Mouse (Mus musculus): ENCODE results near the gene Ndrg3. TPM values are rescaled to one million over a fixed set of nuclear protein-coding genes. Genes with fewer than 3 reads are reported as not detected.
A peak's percentile ranks its signal among the peaks of the same experiment; 100 is the strongest.

Ndrg3 gene
- polyA plus RNA-seq, 1 experiment from 2014 or later, result 49.7 TPM

GRCm38 (mm10) chr2:157019228-157019627 is 27.4 kb upstream of the Ndrg3 start:
- WGBS, result 92% methylated on average over 4 of the region's 4 CpGs
- H3K4me3 ChIP-seq, result no peak overlapping the region
- H3K27me3 ChIP-seq, result no peaks in the 10 kb centered on the region
- no peak overlapping the region for H3K27ac ChIP-seq
- no peaks in the 10 kb centered on the region for H3K9me3 ChIP-seq
- H3K4me1 ChIP-seq, result no peaks in the 10 kb centered on the region
- ATAC-seq (ENCODE audit: borderline replicate concordance, extremely low read depth, low FRiP score, low TSS enrichment), result no peak
- H3K36me3 ChIP-seq, result peaks cover 96% of the 10 kb centered on the region
- no peak overlapping the region for H3K9ac ChIP-seq
- no peak overlapping the region for H3K4me2 ChIP-seq

DNA sequence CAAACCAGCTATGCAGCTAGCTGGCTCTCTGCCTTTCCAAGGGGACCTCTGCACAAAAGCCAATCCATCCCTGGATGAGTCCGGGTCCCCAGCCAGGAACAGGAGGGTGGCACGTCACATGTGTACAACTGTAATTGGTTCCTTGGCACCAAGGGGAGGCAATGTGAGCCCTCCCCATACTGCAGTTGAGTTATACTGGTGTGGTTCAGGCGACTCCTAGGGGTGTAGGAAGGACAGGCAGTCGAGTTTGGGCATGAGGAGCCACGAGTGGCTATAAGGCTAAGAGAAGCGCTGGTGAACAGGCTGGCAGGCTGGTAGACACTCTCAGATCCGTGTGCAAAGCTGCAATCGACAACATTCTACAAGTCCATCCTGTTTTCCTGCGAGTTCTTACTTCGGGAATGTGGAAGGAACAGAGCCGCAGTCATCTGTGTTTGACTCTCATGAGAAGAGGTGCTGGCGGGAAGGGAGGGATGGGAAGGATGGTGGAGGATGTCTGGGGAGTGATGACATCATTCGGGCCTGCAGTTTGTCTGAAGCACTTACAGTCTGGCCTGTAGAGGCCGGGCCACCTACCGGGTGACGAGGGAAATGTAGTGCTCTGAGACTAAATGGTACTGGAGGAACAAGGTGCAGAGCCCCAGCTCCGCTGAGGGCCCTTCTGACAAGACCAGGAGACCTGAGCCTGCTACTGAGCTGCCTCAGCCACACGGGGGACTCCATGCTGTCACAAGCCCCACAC is 24.8 kb upstream of the Ndrg3 start:
- H3K4me3 ChIP-seq, result no peak overlapping the region
- 0 out of 2 replicates have a peak, but pooled peaks cover 1% of the 10 kb centered on the region for H3K4me1 ChIP-seq
- H3K27me3 ChIP-seq, result no peaks in the 10 kb centered on the region
- no peak overlapping the region for H3K27ac ChIP-seq
- ATAC-seq (ENCODE audit: borderline replicate concordance, extremely low read depth, low FRiP score, low TSS enrichment), result no peak
- peaks cover 81% of the 10 kb centered on the region for H3K36me3 ChIP-seq
- H3K9me3 ChIP-seq, result no peaks in the 10 kb centered on the region
- no peak overlapping the region for H3K9ac ChIP-seq
- WGBS, result 72% methylated on average over 18 of the region's 18 CpGs
- H3K4me2 ChIP-seq, result no peak overlapping the region

- H3K4me3 ChIP-seq, result no peak overlapping the region
- ATAC-seq (ENCODE audit: borderline replicate concordance, extremely low read depth, low FRiP score, low TSS enrichment), result no peak
- H3K4me2 ChIP-seq, result no peak overlapping the region
- H3K27me3 ChIP-seq, result no peaks in the 10 kb centered on the region
- H3K9ac ChIP-seq, result no peak overlapping the region
- H3K4me1 ChIP-seq, result peaks cover 21% of the 10 kb centered on the region
- WGBS, result 68% methylated on average over 6 of the region's 6 CpGs
- H3K9me3 ChIP-seq, result no peaks in the 10 kb centered on the region
- peaks cover 38% of the 10 kb centered on the region for H3K36me3 ChIP-seq
- H3K27ac ChIP-seq, result no peak overlapping the region
These were observed 20.5 kb upstream of the Ndrg3 start for GRCm38 (mm10) chr2:157012341-157012740.

DNA sequence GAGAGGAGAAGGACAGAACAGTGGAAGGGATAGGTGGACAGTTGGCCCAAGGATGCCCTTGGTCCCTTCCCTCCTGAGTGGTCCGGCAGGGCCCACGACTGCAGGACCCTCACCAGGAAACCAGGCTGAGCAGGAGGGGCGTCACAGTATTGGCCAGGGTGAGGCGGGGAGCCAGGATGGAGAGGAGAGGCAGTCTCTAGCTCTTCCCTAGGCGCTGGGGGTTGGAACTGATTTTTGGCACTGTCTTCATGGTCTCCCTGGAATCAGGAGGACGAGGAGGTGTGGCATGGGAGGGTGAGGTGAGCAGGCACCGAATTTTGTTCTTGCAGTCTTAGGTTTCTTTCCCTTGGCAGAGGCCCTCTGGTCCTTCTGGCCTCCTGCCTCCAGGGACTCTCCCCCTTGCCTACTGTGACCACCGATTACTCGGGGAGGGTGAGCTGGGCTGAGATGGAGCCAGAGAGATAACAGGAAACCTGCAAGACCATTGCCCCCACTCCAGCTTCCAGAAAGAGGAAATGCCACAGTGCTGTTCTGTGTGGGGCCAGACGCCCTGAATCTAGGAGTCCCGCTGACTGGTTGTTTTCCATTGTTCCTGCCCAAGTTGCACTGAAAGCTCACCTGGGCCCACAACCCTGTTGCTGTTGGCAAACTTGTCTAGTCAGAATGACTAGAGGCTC is 18.9 kb upstream of the Ndrg3 start:
- Histone ChIP-seq H3K27ac (0 out of 2 replicates have a peak overlapping the region, but pooled peaks have one; percentile 31), H3K27me3 (no peaks in the 10 kb centered on the region), H3K36me3 (peaks cover 23% of the 10 kb centered on the region), H3K4me2 (no peak overlapping the region), H3K9ac (no peak overlapping the region), H3K4me1 (peaks cover 29% of the 10 kb centered on the region), H3K9me3 (no peaks in the 10 kb centered on the region), H3K4me3 (no peak overlapping the region)
- WGBS, result 27% methylated on average over 11 of the region's 11 CpGs
- ATAC-seq (ENCODE audit: borderline replicate concordance, extremely low read depth, low FRiP score, low TSS enrichment), result 0 out of 2 replicates have a peak, but pooled peaks have one; percentile 6

DNA sequence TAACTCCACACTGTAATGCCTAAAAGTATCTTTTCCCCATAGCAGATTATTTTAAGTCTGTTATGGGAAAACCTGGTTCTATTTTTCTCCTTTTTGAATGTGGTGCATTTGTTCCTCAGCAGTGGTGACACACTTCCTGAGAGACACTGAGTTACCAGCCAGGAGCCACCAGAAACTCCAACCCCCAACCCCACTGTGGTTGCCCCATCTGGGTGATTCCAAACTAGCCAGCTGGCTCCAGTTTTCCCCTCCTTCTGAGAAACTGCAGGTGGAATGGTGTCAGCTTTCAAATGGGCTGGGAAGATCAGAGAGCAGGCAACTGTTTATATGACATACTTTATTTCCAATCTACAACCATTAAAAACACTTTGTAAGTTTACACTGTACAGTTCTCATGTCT is 18.3 kb upstream of the Ndrg3 start:
- H3K27me3 ChIP-seq, result no peaks in the 10 kb centered on the region
- no peaks in the 10 kb centered on the region for H3K9me3 ChIP-seq
- H3K4me1 ChIP-seq, result peaks cover 32% of the 10 kb centered on the region
- no peak overlapping the region for H3K9ac ChIP-seq
- no peak overlapping the region for H3K4me3 ChIP-seq
- H3K4me2 ChIP-seq, result no peak overlapping the region
- H3K36me3 ChIP-seq, result peaks cover 20% of the 10 kb centered on the region
- no peak for ATAC-seq (ENCODE audit: borderline replicate concordance, extremely low read depth, low FRiP score, low TSS enrichment)
- H3K27ac ChIP-seq, result 0 out of 2 replicates have a peak overlapping the region, but pooled peaks have one; percentile 20

GRCm38 (mm10) chr2:157008509-157008908 is 16.7 kb upstream of the Ndrg3 start:
- peaks cover 19% of the 10 kb centered on the region for H3K36me3 ChIP-seq
- no peak overlapping the region for H3K9ac ChIP-seq
- no peak overlapping the region for H3K4me3 ChIP-seq
- no peak overlapping the region for H3K4me2 ChIP-seq
- H3K9me3 ChIP-seq, result no peaks in the 10 kb centered on the region
- peaks cover 32% of the 10 kb centered on the region for H3K4me1 ChIP-seq
- H3K27ac ChIP-seq, result peak overlapping the region; percentile 8; the same call in 1 of the 2 replicates
- ATAC-seq (ENCODE audit: borderline replicate concordance, extremely low read depth, low FRiP score, low TSS enrichment), result no peak
- H3K27me3 ChIP-seq, result no peaks in the 10 kb centered on the region

- ATAC-seq (ENCODE audit: borderline replicate concordance, extremely low read depth, low FRiP score, low TSS enrichment), result peak; percentile 16; the same call in 1 of the 2 replicates
- Histone ChIP-seq H3K9me3 (no peaks in the 10 kb centered on the region), H3K27me3 (no peaks in the 10 kb centered on the region), H3K27ac (peak overlapping the region; percentile 76), H3K4me3 (peak overlapping the region; percentile 73), H3K36me3 (peaks cover 24% of the 10 kb centered on the region), H3K4me1 (peaks cover 32% of the 10 kb centered on the region), H3K4me2 (peak overlapping the region; percentile 80), H3K9ac (peak overlapping the region; percentile 70)
- whole genome bisulfite sequencing, result 24% methylated on average over 5 of the region's 5 CpGs
These were observed 15.4 kb upstream of the Ndrg3 start for GRCm38 (mm10) chr2:157007234-157007596.

DNA sequence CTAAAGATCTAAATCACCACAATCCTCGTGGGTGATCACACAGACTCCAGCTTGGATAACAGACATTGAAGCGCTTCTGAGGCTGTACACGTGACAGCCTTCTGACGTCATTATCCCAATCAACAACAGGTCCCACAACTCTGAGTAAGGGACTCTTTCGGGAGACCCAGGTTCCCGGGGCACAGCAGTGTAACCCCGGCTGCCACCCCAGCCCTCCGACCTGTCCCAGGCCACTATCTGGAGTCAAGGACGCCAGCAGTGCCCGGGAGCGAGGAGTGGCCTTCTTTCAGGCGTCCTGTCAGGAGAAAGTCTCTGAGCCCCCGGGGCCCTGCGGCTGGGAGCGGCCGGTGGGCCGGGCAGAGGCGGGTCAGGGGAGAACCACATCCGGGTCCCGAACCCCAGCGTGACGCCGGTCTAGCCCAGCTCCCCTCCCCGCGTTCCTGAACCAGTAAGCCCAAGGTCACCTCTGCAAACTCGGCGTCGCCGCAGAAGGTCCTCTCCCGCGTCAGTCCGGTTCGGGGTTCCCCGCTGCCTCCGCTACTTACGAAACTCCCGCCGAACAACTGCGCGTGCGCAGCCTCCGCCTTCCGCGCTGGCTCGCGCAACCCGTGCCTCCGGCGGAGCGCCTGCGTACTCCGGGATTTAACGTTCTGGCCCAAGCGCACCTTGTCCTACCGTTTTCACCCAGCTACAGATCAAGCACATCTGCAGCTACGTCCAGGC is 14.8 kb upstream of the Ndrg3 start, which contains the start of gene Dsn1:
Gene Dsn1 (minus strand): TSS at position 644 of the 723 bp plus-strand sequence.
- H3K4me3 ChIP-seq, result peak within 1 kb of the TSS; percentile 73
- no peaks in the 10 kb centered on the region for H3K27me3 ChIP-seq
- H3K4me1 ChIP-seq, result peaks cover 31% of the 10 kb centered on the region
- peak within 1 kb of the TSS; percentile 70 for H3K9ac ChIP-seq
- under 1% methylated on average over 56 of the region's 56 CpGs for WGBS
- peaks cover 25% of the 10 kb centered on the region for H3K36me3 ChIP-seq
- ATAC-seq (ENCODE audit: borderline replicate concordance, extremely low read depth, low FRiP score, low TSS enrichment), result peak; percentile 80
- H3K9me3 ChIP-seq, result no peaks in the 10 kb centered on the region
- H3K4me2 ChIP-seq, result peak within 1 kb of the TSS; percentile 80
- peak within 1 kb of the TSS; percentile 76 for H3K27ac ChIP-seq

GRCm38 (mm10) chr2:157002321-157002720 is 10.5 kb upstream of the Ndrg3 start:
- Histone ChIP-seq H3K9ac (no peak overlapping the region), H3K9me3 (no peaks in the 10 kb centered on the region), H3K36me3 (peaks cover 48% of the 10 kb centered on the region), H3K4me1 (peaks cover 11% of the 10 kb centered on the region), H3K27ac (no peak overlapping the region), H3K27me3 (no peaks in the 10 kb centered on the region), H3K4me2 (no peak overlapping the region), H3K4me3 (no peak overlapping the region)
- no peak for ATAC-seq (ENCODE audit: borderline replicate concordance, extremely low read depth, low FRiP score, low TSS enrichment)
- WGBS, result 88% methylated on average over 4 of the region's 4 CpGs

- no peak overlapping the region for H3K4me2 ChIP-seq
- WGBS, result 82% methylated on average over 5 of the region's 5 CpGs
- no peak for ATAC-seq (ENCODE audit: borderline replicate concordance, extremely low read depth, low FRiP score, low TSS enrichment)
- no peaks in the 10 kb centered on the region for H3K4me1 ChIP-seq
- no peak overlapping the region for H3K27ac ChIP-seq
- no peak overlapping the region for H3K4me3 ChIP-seq
- no peak overlapping the region for H3K9ac ChIP-seq
- H3K9me3 ChIP-seq, result no peaks in the 10 kb centered on the region
- H3K27me3 ChIP-seq, result no peaks in the 10 kb centered on the region
- H3K36me3 ChIP-seq, result peaks cover 60% of the 10 kb centered on the region
These were observed 6.4 kb upstream of the Ndrg3 start for GRCm38 (mm10) chr2:156998263-156998662.

DNA sequence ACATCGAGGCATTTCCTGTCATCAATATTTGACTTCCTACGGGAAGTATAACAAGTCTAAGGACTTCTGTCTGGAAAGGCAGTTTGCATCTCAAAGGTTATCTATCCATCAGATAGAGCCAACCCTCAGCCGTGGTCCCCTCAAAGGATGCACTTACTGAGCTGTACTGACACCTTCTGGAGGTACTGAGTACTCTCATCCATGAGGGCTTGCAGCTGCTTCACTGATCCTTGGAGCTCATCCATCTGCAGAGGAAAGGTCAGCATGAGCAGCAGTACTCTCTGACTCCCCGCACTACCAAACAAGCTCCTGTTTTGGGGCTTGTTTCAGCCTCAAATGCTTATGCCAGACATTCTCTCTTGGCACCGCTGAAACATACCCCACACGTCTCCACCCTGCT is 4.7 kb upstream of the Ndrg3 start:
- no peaks in the 10 kb centered on the region; the same call in 1 of the 2 replicates for H3K4me1 ChIP-seq
- WGBS, result 49% methylated on average over 6 of the region's 6 CpGs
- no peak overlapping the region for H3K9ac ChIP-seq
- no peak overlapping the region for H3K4me2 ChIP-seq
- H3K4me3 ChIP-seq, result no peak overlapping the region
- H3K27ac ChIP-seq, result no peak overlapping the region
- H3K27me3 ChIP-seq, result no peaks in the 10 kb centered on the region
- H3K36me3 ChIP-seq, result peaks cover 56% of the 10 kb centered on the region
- no peaks in the 10 kb centered on the region for H3K9me3 ChIP-seq
- ATAC-seq (ENCODE audit: borderline replicate concordance, extremely low read depth, low FRiP score, low TSS enrichment), result no peak
